Mouse (Mus musculus) lung, postnatal 0 days (tissue): ENCODE measurements around the gene Micu1. TPM values are rescaled to one million over a fixed set of nuclear protein-coding genes. Genes with fewer than 3 reads are reported as not detected.
A peak's percentile ranks its signal among the peaks of the same experiment; 100 is the strongest.

ENCODE experiments used
- ATAC-seq: fragments of 200-750 bp; cut with Nextera tagmentation; 2 replicates; pipeline ENCODE4 v1.8.0; 2017; ENCODE audit warnings: moderate library complexity
- DNase-seq: peaks from one replicate; pipeline ENCODE4 v3.0.0-alpha.2; 2016; ENCODE audit warnings: low spot score
- H3K27ac ChIP-seq: fragments of 300-500 bp; sonication (generic); 2 replicates; pipeline ENCODE4 v1.5.1; 2014; ENCODE audit warnings: antibody characterized with exemption, mild to moderate bottlenecking, low read length, mixed read lengths
- H3K27me3 ChIP-seq: fragments of 300-500 bp; sonication (generic); replicated peaks from 2 replicates; pipeline ENCODE4 v1.6.1; 2014; ENCODE audit warnings: low read length, mixed read lengths; ENCODE audit not compliant: insufficient read depth
- H3K36me3 ChIP-seq: fragments of 300-500 bp; sonication (generic); 2 replicates; pipeline ENCODE4 v1.6.1; 2014; ENCODE audit warnings: low read length, mixed read lengths; ENCODE audit not compliant: insufficient read depth
- H3K4me1 ChIP-seq: fragments of 300-500 bp; sonication (generic); 2 replicates; pipeline ENCODE4 v1.6.1; 2014; ENCODE audit warnings: antibody characterized with exemption, low read depth, low read length, mixed read lengths; ENCODE audit not compliant: insufficient read depth
- H3K4me2 ChIP-seq: fragments of 300-500 bp; sonication (generic); replicated peaks from 2 replicates; pipeline ENCODE4 v1.6.1; 2014; ENCODE audit warnings: low read depth, mild to moderate bottlenecking, low read length, moderate library complexity, mixed read lengths
- H3K4me3 ChIP-seq: fragments of 300-500 bp; sonication (generic); 2 replicates; pipeline ENCODE4 v1.5.1; 2014; ENCODE audit warnings: low read depth, low read length
- H3K9ac ChIP-seq: fragments of 300-500 bp; sonication (generic); replicated peaks from 2 replicates; pipeline ENCODE4 v1.6.1; 2014; ENCODE audit warnings: low read depth, mild to moderate bottlenecking
- H3K9me3 ChIP-seq: fragments of 300-500 bp; sonication (generic); 2 replicates; pipeline ENCODE4 v1.6.1; 2016; ENCODE audit warnings: low read length, mixed read lengths
- CTCF ChIP-seq: IDR thresholded peaks from 2 replicates; pipeline ENCODE4 v1.5.1; 2016; ENCODE audit warnings: antibody characterized with exemption, mild to moderate bottlenecking
- EP300 ChIP-seq: IDR thresholded peaks from 2 replicates; pipeline ENCODE4 v1.6.1; 2016; ENCODE audit warnings: antibody characterized with exemption, mild to moderate bottlenecking, control low read depth
- WGBS: fragments of 180-500 bp; shearing (Covaris S2); extraction: QIAGEN DNeasy Blood & Tissue Kit; methylation state at CpG from one replicate; pipeline ENCODE4 v1.1.7; 2014; 5-methylcytosine and 5-hydroxymethylcytosine counted together
- polyA plus RNA-seq: library from polyadenylated mRNA; unstranded; fragments of >200 nt; fragmentation: Nextera tagmentation; extraction: Ambion mirVana; gene quantifications from 2 replicates; pipeline ENCODE4 v1.2.1, GENCODE M21; 2015

Gene Micu1
- polyA plus RNA-seq, 1 experiment from 2014 or later = 57.0 TPM

- DNase-seq (no peak), ATAC-seq (no peak)
- no peak for TF ChIP-seq CTCF
- TF ChIP-seq EP300 = no peak
- H3K27me3 ChIP-seq = no peaks in the 10 kb centered on the region
- WGBS = 77% methylated on average over 7 of the region's 7 CpGs
- peak overlapping the region; percentile 100 for H3K27ac ChIP-seq
- H3K9me3 ChIP-seq = no peaks in the 10 kb centered on the region
- H3K4me2 ChIP-seq = peak overlapping the region; percentile 71; the same call in 1 of the 2 replicates
- H3K9ac ChIP-seq = peak overlapping the region; percentile 87; the same call in 1 of the 2 replicates
- peak overlapping the region; percentile 94; the same call in 1 of the 2 replicates for H3K4me3 ChIP-seq
- H3K36me3 ChIP-seq = no peaks in the 10 kb centered on the region
- peaks cover 9% of the 10 kb centered on the region; the same call in 1 of the 2 replicates for H3K4me1 ChIP-seq
These were observed 178.6 kb downstream of the Micu1 start for GRCm38 (mm10) chr10:59880837-59881236.

- Histone ChIP-seq H3K4me1 (peaks cover 6% of the 10 kb centered on the region; the same call in 1 of the 2 replicates), H3K27me3 (no peaks in the 10 kb centered on the region), H3K4me2 (no peak overlapping the region), H3K27ac (no peak overlapping the region), H3K9ac (no peak overlapping the region), H3K4me3 (no peak overlapping the region), H3K9me3 (no peaks in the 10 kb centered on the region), H3K36me3 (no peaks in the 10 kb centered on the region)
- 85% methylated on average over 10 of the region's 10 CpGs for WGBS
- DNase-seq (no peak), ATAC-seq (no peak)
- no peak for TF ChIP-seq EP300
- no peak for TF ChIP-seq CTCF
These were observed 182.3 kb downstream of the Micu1 start for GRCm38 (mm10) chr10:59884327-59885173.

DNA sequence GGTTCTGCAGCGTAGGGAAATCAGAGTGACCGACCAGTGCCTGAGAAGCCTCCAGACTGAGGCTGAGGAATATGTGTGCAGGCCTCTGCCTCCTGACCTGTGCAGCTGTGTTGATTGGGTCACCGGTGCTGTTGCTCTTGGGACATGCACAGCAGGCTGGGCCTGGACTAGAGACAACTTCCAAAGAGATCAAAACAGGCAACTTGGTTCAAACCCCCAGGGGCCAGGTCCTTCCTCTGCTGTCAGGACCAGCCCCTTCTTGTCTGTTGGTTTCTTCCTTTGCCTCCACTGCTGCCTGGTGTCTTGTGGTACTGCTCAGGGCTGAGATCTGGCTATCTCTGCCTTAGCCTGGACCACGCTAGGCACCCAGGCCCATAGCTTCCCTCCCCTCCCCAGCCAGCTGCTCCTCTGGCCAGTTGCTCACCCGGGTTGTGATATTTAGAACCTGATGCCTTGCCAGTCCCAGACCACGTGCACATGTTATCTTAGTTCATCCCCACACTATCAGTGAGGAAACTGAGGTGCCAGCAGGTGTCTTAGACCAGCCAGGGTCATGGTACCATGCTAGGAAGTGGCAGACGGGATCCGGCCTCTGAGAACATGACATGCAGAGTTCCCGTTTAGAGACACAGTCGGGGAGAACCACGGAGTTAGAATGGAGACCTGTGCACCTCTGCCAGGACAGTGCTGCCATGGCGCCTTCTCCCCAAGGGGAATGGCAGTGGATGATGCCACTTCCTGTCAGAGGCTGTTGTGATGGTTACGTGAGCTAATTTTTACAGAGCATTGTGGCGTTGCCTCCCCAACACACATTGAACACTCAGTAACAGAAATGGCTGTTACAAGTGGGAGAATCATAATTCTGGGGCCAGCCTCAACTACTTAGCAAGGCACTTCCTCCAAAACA is 183.2 kb downstream of the Micu1 start:
- H3K27ac ChIP-seq = no peak overlapping the region
- H3K9me3 ChIP-seq = no peaks in the 10 kb centered on the region
- no peaks in the 10 kb centered on the region for H3K36me3 ChIP-seq
- H3K4me2 ChIP-seq = no peak overlapping the region
- no peak for DNase-seq
- H3K4me1 ChIP-seq = peaks cover 6% of the 10 kb centered on the region; the same call in 1 of the 2 replicates
- ATAC-seq = no peak
- TF ChIP-seq CTCF (no peak), EP300 (no peak)
- H3K4me3 ChIP-seq = no peak overlapping the region
- WGBS = 86% methylated on average over 14 of the region's 14 CpGs
- no peaks in the 10 kb centered on the region for H3K27me3 ChIP-seq
- no peak overlapping the region for H3K9ac ChIP-seq

- 100% methylated on average over 1 of the region's 1 CpGs for WGBS
- no peak overlapping the region for H3K4me3 ChIP-seq
- no peaks in the 10 kb centered on the region for H3K9me3 ChIP-seq
- no peak overlapping the region for H3K4me2 ChIP-seq
- TF ChIP-seq EP300 (no peak), CTCF (no peak)
- no peak overlapping the region for H3K9ac ChIP-seq
- H3K4me1 ChIP-seq = no peaks in the 10 kb centered on the region; the same call in 1 of the 2 replicates
- H3K27ac ChIP-seq = no peak overlapping the region
- H3K27me3 ChIP-seq = no peaks in the 10 kb centered on the region
- ATAC-seq = no peak
- no peaks in the 10 kb centered on the region for H3K36me3 ChIP-seq
- DNase-seq = no peak
These were observed 183.8 kb downstream of the Micu1 start for GRCm38 (mm10) chr10:59886081-59886466.

DNA sequence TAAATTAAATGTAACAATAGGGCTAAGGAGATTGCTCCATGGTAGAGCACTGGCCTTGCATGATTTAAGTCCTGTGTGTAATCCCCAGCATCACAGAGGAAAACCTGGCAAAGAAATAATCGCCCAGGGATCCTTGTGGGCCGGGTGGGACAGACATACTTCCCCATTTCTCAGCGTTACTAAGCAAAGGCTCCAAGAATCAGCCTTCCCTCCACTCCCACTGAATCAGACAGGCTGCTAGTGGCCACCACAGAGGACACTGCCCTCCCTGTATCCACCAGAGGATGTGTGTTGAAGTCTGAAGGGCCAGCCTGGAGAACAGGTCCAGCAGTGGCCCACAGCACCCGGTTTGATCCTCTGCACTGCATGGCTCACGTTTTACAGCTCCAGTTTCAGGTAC is 185.2 kb downstream of the Micu1 start:
- 78% methylated on average over 5 of the region's 5 CpGs for WGBS
- no peak overlapping the region for H3K4me2 ChIP-seq
- ATAC-seq = no peak
- no peak for TF ChIP-seq CTCF
- TF ChIP-seq EP300 = no peak
- H3K27me3 ChIP-seq = no peaks in the 10 kb centered on the region
- H3K4me3 ChIP-seq = no peak overlapping the region
- H3K27ac ChIP-seq = no peak overlapping the region
- peaks cover 12% of the 10 kb centered on the region; the same call in 1 of the 2 replicates for H3K36me3 ChIP-seq
- H3K4me1 ChIP-seq = no peaks in the 10 kb centered on the region
- no peak overlapping the region for H3K9ac ChIP-seq
- no peak for DNase-seq
- H3K9me3 ChIP-seq = no peaks in the 10 kb centered on the region

DNA sequence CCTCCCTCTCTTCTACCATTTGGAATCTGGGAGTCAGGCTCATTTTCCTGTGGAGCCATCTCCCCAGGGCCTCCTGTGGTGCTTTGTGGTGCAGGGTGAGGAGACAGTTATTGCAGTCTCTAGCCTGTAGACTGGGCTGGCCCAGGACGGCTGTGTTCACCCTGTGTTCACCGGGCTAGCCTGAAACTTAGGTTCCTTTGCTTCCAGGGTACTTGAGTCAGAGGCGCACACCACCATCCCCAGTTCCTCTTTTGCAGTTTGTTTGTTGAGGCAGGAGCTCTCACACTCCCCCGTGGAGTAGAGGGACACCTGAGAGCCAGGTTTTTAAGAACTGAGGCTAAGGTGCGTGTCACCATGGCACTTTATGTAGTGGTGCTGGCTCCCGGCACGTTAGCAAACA is 187.1 kb downstream of the Micu1 start:
- H3K27ac ChIP-seq = peak overlapping the region; percentile 43; the same call in 1 of the 2 replicates
- peaks cover 16% of the 10 kb centered on the region for H3K36me3 ChIP-seq

More for the DNA sequence above, 187.1 kb downstream of the Micu1 start:
- peak; percentile 40 for ATAC-seq
- H3K4me1 ChIP-seq = no peaks in the 10 kb centered on the region
- no peak overlapping the region for H3K4me3 ChIP-seq
- peak; percentile 43 for DNase-seq
- no peaks in the 10 kb centered on the region for H3K9me3 ChIP-seq
- no peak overlapping the region for H3K9ac ChIP-seq
- H3K4me2 ChIP-seq = no peak overlapping the region
- 57% methylated on average over 7 of the region's 7 CpGs for WGBS
- no peaks in the 10 kb centered on the region for H3K27me3 ChIP-seq
- TF ChIP-seq EP300 (no peak), CTCF (no peak)
